Mouse (Mus musculus): ENCODE results near the gene Slc25a11. TPM values are rescaled to one million over a fixed set of nuclear protein-coding genes. Genes with fewer than 3 reads are reported as not detected.

Gene Slc25a11
- polyA plus RNA-seq, 1 experiment from 2014 or later: 171 TPM

- WGBS: 84% methylated on average over 1 of the region's 1 CpGs
- Histone ChIP-seq H3K27ac (replicated peaks) (no peak overlapping the region), H3K9me3 (replicated peaks) (no peaks in the 10 kb centered on the region), H3K27me3 (no peaks in the 10 kb centered on the region), H3K4me1 (no peaks in the 10 kb centered on the region), H3K4me2 (replicated peaks) (no peak overlapping the region), H3K4me3 (replicated peaks) (no peak overlapping the region), H3K9ac (no peak overlapping the region), H3K36me3 (0 out of 2 replicates have a peak, but pooled peaks cover 4% of the 10 kb centered on the region)
- ATAC-seq (ENCODE audit: insufficient number of reproducible peaks, low FRiP score, low TSS enrichment, low read depth): no peak
Measured at GRCm38 (mm10) chr11:70638293-70638692, 9.0 kb downstream of the Slc25a11 start.

GRCm38 (mm10) chr11:70637764-70638163, 9.5 kb downstream of the Slc25a11 start:
- 84% methylated on average over 1 of the region's 1 CpGs for WGBS
- H3K27me3 ChIP-seq: no peaks in the 10 kb centered on the region
- H3K4me3 ChIP-seq (replicated peaks): no peak overlapping the region
- no peak overlapping the region for H3K9ac ChIP-seq
- no peak overlapping the region for H3K27ac ChIP-seq (replicated peaks)
- no peaks in the 10 kb centered on the region for H3K36me3 ChIP-seq
- no peaks in the 10 kb centered on the region for H3K4me1 ChIP-seq
- ATAC-seq (ENCODE audit: insufficient number of reproducible peaks, low FRiP score, low TSS enrichment, low read depth): no peak
- H3K4me2 ChIP-seq (replicated peaks): no peak overlapping the region
- H3K9me3 ChIP-seq (replicated peaks): no peaks in the 10 kb centered on the region

GRCm38 (mm10) chr11:70635601-70636000, 11.7 kb downstream of the Slc25a11 start:
- no peaks in the 10 kb centered on the region for H3K9me3 ChIP-seq (replicated peaks)
- H3K4me1 ChIP-seq: no peaks in the 10 kb centered on the region
- no peak overlapping the region for H3K4me3 ChIP-seq (replicated peaks)
- H3K9ac ChIP-seq: no peak overlapping the region
- ATAC-seq (ENCODE audit: insufficient number of reproducible peaks, low FRiP score, low TSS enrichment, low read depth): no peak
- H3K4me2 ChIP-seq (replicated peaks): no peak overlapping the region
- 69% methylated on average over 4 of the region's 4 CpGs for WGBS
- H3K27ac ChIP-seq (replicated peaks): no peak overlapping the region
- H3K27me3 ChIP-seq: no peaks in the 10 kb centered on the region
- H3K36me3 ChIP-seq: no peaks in the 10 kb centered on the region

- H3K9me3 ChIP-seq (replicated peaks): no peaks in the 10 kb centered on the region
- WGBS: 70% methylated on average over 7 of the region's 7 CpGs
- no peak overlapping the region for H3K4me2 ChIP-seq (replicated peaks)
- no peak overlapping the region for H3K27ac ChIP-seq (replicated peaks)
- no peak for ATAC-seq (ENCODE audit: insufficient number of reproducible peaks, low FRiP score, low TSS enrichment, low read depth)
- no peaks in the 10 kb centered on the region for H3K27me3 ChIP-seq
- H3K4me1 ChIP-seq: no peaks in the 10 kb centered on the region
- H3K4me3 ChIP-seq (replicated peaks): no peak overlapping the region
- no peaks in the 10 kb centered on the region for H3K36me3 ChIP-seq
- no peak overlapping the region for H3K9ac ChIP-seq
Measured at GRCm38 (mm10) chr11:70630129-70630528, 17.1 kb downstream of the Slc25a11 start.

- no peaks in the 10 kb centered on the region for H3K27me3 ChIP-seq
- no peak for ATAC-seq (ENCODE audit: insufficient number of reproducible peaks, low FRiP score, low TSS enrichment, low read depth)
- no peaks in the 10 kb centered on the region for H3K9me3 ChIP-seq (replicated peaks)
- no peak overlapping the region for H3K27ac ChIP-seq (replicated peaks)
- 56% methylated on average over 5 of the region's 5 CpGs for WGBS
- no peaks in the 10 kb centered on the region for H3K4me1 ChIP-seq
- H3K4me2 ChIP-seq (replicated peaks): no peak overlapping the region
- H3K4me3 ChIP-seq (replicated peaks): no peak overlapping the region
- no peak overlapping the region for H3K9ac ChIP-seq
- no peaks in the 10 kb centered on the region for H3K36me3 ChIP-seq
Measured at GRCm38 (mm10) chr11:70629557-70629956, 17.7 kb downstream of the Slc25a11 start.

- 74% methylated on average over 2 of the region's 2 CpGs for WGBS
- no peaks in the 10 kb centered on the region for H3K27me3 ChIP-seq
- H3K4me2 ChIP-seq (replicated peaks): no peak overlapping the region
- H3K4me3 ChIP-seq (replicated peaks): no peak overlapping the region
- H3K36me3 ChIP-seq: no peaks in the 10 kb centered on the region
- H3K4me1 ChIP-seq: no peaks in the 10 kb centered on the region
- H3K9ac ChIP-seq: no peak overlapping the region
- H3K27ac ChIP-seq (replicated peaks): no peak overlapping the region
- no peak for ATAC-seq (ENCODE audit: insufficient number of reproducible peaks, low FRiP score, low TSS enrichment, low read depth)
- no peaks in the 10 kb centered on the region for H3K9me3 ChIP-seq (replicated peaks)
Measured at GRCm38 (mm10) chr11:70628431-70628830, 18.8 kb downstream of the Slc25a11 start.

- Histone ChIP-seq H3K36me3 (no peaks in the 10 kb centered on the region), H3K27ac (replicated peaks) (no peak overlapping the region), H3K27me3 (no peaks in the 10 kb centered on the region), H3K4me2 (replicated peaks) (no peak overlapping the region), H3K9ac (no peak overlapping the region), H3K9me3 (replicated peaks) (no peaks in the 10 kb centered on the region), H3K4me3 (replicated peaks) (no peak overlapping the region), H3K4me1 (no peaks in the 10 kb centered on the region)
- WGBS: 59% methylated on average over 4 of the region's 4 CpGs
- no peak for ATAC-seq (ENCODE audit: insufficient number of reproducible peaks, low FRiP score, low TSS enrichment, low read depth)
Measured at GRCm38 (mm10) chr11:70626877-70627276, 20.4 kb downstream of the Slc25a11 start.

- Histone ChIP-seq H3K27ac (replicated peaks) (no peak overlapping the region), H3K4me2 (replicated peaks) (no peak overlapping the region), H3K27me3 (no peaks in the 10 kb centered on the region), H3K4me3 (replicated peaks) (no peak overlapping the region), H3K4me1 (no peaks in the 10 kb centered on the region), H3K9ac (no peak overlapping the region), H3K36me3 (no peaks in the 10 kb centered on the region), H3K9me3 (replicated peaks) (no peaks in the 10 kb centered on the region)
- ATAC-seq (ENCODE audit: insufficient number of reproducible peaks, low FRiP score, low TSS enrichment, low read depth): no peak
- 49% methylated on average over 4 of the region's 4 CpGs for WGBS
Measured at GRCm38 (mm10) chr11:70625473-70625872, 21.8 kb downstream of the Slc25a11 start.

GRCm38 (mm10) chr11:70623053-70623742, 24.1 kb downstream of the Slc25a11 start:
- Histone ChIP-seq H3K9me3 (replicated peaks) (no peaks in the 10 kb centered on the region), H3K9ac (no peak overlapping the region), H3K27me3 (no peaks in the 10 kb centered on the region), H3K36me3 (no peaks in the 10 kb centered on the region), H3K4me3 (replicated peaks) (no peak overlapping the region), H3K27ac (replicated peaks) (no peak overlapping the region), H3K4me1 (no peaks in the 10 kb centered on the region), H3K4me2 (replicated peaks) (no peak overlapping the region)
- ATAC-seq (ENCODE audit: insufficient number of reproducible peaks, low FRiP score, low TSS enrichment, low read depth): no peak
- WGBS: 78% methylated on average over 10 of the region's 10 CpGs

GRCm38 (mm10) chr11:70621972-70622814, 25.1 kb downstream of the Slc25a11 start:
- WGBS: 39% methylated on average over 7 of the region's 7 CpGs
- Histone ChIP-seq H3K36me3 (no peaks in the 10 kb centered on the region), H3K4me3 (replicated peaks) (no peak overlapping the region), H3K4me2 (replicated peaks) (no peak overlapping the region), H3K4me1 (no peaks in the 10 kb centered on the region), H3K9ac (no peak overlapping the region), H3K27me3 (no peaks in the 10 kb centered on the region), H3K27ac (replicated peaks) (no peak overlapping the region), H3K9me3 (replicated peaks) (no peaks in the 10 kb centered on the region)
- ATAC-seq (ENCODE audit: insufficient number of reproducible peaks, low FRiP score, low TSS enrichment, low read depth): no peak

- Histone ChIP-seq H3K27me3 (no peaks in the 10 kb centered on the region), H3K9ac (no peak within 1 kb of the TSS), H3K4me2 (replicated peaks) (no peak within 1 kb of the TSS), H3K27ac (replicated peaks) (no peak within 1 kb of the TSS), H3K4me3 (replicated peaks) (no peak within 1 kb of the TSS), H3K9me3 (replicated peaks) (no peaks in the 10 kb centered on the region), H3K36me3 (no peaks in the 10 kb centered on the region), H3K4me1 (peaks cover 14% of the 10 kb centered on the region)
- ATAC-seq (ENCODE audit: insufficient number of reproducible peaks, low FRiP score, low TSS enrichment, low read depth): no peak
- WGBS: 28% methylated on average over 1 of the region's 1 CpGs
Measured at GRCm38 (mm10) chr11:70619101-70619500, 28.2 kb downstream of the Slc25a11 start, which contains the start of gene Chrne. TSS of gene Chrne (minus strand) at chr11:70619216.
